Mouse (Mus musculus): Measurements from ENCODE around the gene 1700125H20Rik.

1700125H20Rik gene

GRCm38 (mm10) chr11:85184839-85185238 lies 14.6 kb downstream of the 1700125H20Rik start:
- DNase-seq = peak; percentile 76

DNA sequence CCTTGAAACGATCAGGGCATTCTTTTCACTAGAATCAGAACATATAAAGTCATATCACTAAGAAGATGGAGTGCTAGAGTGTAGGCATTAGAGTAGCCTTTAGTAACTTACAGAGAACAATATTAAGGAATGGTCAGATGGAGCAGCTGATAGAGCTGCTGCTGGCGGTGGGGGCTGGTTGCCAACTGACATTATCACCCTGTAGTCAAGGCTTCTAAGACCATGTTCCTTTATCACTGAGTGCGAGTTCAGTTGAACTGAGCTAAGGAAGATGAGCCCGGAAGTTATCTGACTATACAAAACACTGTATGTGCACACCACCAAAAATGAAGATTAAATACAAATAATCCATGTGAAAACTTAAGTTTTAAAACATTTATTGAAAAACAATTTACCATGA lies 18.9 kb downstream of the 1700125H20Rik start:
- DNase-seq = peak; percentile 55

DNA sequence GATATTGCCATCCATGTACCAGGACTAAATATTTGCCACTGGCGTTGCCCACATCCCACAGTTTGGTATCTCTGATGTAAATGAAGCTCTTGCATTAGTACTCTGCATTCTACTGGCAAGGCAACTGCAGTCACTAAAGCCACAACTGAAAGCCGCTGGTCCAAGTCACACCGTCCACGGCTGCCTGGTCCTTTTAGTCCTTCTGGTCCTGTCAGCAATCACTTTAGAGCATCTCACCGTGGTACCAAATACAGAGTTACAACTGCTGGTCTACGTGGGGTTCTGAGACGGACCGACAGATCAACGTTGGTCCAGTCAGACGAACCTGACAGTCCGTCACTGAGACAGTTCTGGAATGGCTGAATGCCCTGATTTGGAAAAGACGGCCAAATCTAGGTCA lies 20.5 kb downstream of the 1700125H20Rik start:
- DNase-seq = peak; percentile 69

DNA sequence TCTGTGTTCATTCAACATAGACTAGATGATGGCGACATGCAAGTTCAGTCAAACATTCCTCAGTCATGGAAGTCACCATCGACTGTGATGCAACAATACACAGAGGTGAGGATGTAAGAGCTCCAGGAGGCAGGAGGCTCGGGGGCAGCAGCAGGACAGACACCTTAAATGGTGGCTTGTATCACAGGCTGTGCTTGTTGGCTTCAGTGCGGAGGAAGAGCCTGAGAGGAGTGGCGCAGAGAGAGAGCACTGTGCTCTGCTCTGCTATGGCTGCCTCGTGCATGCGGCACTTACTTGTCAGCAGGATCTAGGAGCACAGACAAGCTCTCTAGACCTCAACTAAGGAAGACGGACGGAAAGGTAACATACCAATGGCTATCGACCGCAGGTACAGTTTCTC lies 24.0 kb downstream of the 1700125H20Rik start:
- DNase-seq = peak; percentile 63

DNA sequence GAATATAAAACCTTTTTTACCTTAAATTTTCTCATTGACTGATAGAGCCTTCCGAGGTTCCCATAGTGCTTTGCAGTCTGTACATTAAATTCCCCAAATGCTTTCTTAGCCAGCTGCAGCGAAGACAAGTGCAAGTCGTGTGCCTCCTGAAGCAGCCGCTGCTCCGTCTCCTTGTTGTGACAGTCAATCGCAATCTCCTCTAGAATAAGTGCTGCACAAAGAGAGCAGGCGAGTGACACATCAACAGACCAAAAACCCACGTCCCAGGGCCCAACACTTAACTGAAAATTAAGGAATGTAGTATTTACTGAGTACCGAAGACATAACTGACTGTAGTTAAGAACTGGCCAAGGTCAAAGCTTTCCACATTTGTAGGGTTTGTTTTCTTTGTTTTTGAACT lies 25.8 kb downstream of the 1700125H20Rik start:
- peak; percentile 65 for DNase-seq

DNA sequence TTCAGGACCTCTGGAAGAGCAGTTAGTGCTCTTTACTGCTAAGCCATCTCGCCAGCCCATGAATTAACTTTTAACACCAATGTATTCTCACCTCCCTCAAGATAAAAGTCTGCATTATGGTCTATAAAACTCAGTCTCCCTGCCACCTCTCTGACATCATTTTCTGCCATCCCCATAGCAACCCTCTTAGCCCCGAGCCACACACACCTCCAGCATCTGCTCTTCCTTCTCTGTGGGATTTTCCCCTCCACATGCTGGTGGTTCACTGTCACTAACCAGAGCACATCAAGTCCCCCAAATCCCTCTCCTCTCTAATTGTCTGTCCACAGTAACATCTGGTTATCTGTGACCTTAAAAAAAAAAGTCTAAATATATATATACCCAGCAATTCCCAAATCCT lies 28.7 kb downstream of the 1700125H20Rik start:
- DNase-seq = peak; percentile 1

- DNase-seq = peak; percentile 1
Measured at GRCm38 (mm10) chr11:85206231-85206630, 36.0 kb downstream of the 1700125H20Rik start.

- peak; percentile 55 for DNase-seq
Measured at GRCm38 (mm10) chr11:85211151-85211550, 40.9 kb downstream of the 1700125H20Rik start.

- peak; percentile 52 for DNase-seq
Measured at GRCm38 (mm10) chr11:85213215-85213614, 43.0 kb downstream of the 1700125H20Rik start.

DNA sequence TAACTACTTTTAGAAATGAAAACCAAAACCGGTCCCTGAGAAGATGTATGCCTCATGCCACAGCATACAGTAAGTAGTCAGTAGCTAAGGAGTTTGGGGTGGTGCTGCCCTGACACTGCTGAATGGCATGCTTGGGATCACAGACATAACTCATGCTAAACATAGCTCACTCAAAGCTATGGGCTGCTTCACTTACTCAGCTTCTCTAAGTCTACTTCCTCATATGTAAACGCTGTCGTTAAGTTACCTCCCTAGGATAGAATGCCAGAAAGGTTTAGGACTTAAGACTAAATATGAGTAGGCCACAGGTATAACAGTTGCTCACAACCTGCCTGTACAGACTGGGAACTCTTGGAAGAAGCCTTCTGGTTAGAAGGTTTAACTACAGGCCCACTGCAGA lies 44.5 kb downstream of the 1700125H20Rik start:
- DNase-seq = peak; percentile 52

- peak; percentile 1 for DNase-seq
Measured at GRCm38 (mm10) chr11:85219014-85219413, 48.8 kb downstream of the 1700125H20Rik start.

DNA sequence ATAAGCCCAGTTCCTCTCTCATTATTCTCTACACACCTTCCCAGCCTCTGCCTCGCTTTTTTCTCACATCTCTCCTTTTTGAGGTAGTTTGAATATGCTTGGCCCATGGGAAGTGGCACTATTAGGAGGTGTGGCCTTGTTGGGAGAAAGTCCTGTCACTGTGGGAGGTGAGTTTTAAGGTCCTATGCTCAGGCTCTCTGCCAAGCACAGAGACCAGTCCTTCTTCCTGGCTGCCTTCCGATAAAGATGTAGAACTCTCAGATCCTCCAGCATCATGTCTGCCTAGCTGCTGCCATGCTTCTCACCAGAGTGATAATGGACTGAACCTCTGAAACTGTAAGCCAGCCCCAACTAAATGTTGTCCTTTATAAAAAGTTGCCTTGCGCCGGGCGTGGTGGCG lies 52.4 kb downstream of the 1700125H20Rik start:
- DNase-seq = peak; percentile 75

GRCm38 (mm10) chr11:85223248-85223647 lies 53.0 kb downstream of the 1700125H20Rik start:
- DNase-seq = peak; percentile 43

Data from heart, adult 11 months (tissue).